Mouse (Mus musculus) CH12.LX (cell line): ENCODE measurements at regions not wholly inside any gene's neighbourhood (a gene's known extent, or its start where the extent isn't known, plus 50 kb on each side); places are given as distances from the start of the nearest gene placed in this dataset.

Source experiments
- CTCF ChIP-seq, 2 experiments: IDR thresholded peaks in 1 of 2; conservative IDR thresholded peaks in 1 of 2; 2 replicates each; pipeline ENCODE4 v1.5.1; 2011 to 2012; ENCODE audit warnings: low read depth in 2 of 2, low read length in 2 of 2, improper control_type of control experiment in 1 of 2, inconsistent platforms in 1 of 2, mild to moderate bottlenecking in 1 of 2, moderate library complexity in 1 of 2
- ELF1 ChIP-seq: IDR thresholded peaks from 2 replicates; pipeline ENCODE4 v1.6.1; 2014; ENCODE audit warnings: low read depth, mild to moderate bottlenecking, inconsistent platforms, low read length, improper control_type of control experiment
- JUND ChIP-seq: conservative IDR thresholded peaks from 2 replicates; pipeline ENCODE4 v1.6.1; 2011; ENCODE audit warnings: low read depth, low read length, improper control_type of control experiment
- NELFE ChIP-seq: IDR thresholded peaks from 2 replicates; pipeline ENCODE4 v1.6.1; 2011; ENCODE audit warnings: low read depth, low read length, improper control_type of control experiment
- POLR2A ChIP-seq: IDR thresholded peaks from 2 replicates; pipeline ENCODE4 v1.6.1; 2011; ENCODE audit warnings: low read depth, mild to moderate bottlenecking, improper control_type of control experiment, low read length
- UBTF ChIP-seq: IDR thresholded peaks from 2 replicates; pipeline ENCODE4 v1.6.1; 2012; ENCODE audit warnings: low read depth, mild to moderate bottlenecking, inconsistent platforms, low read length, improper control_type of control experiment, moderate library complexity

DNA sequence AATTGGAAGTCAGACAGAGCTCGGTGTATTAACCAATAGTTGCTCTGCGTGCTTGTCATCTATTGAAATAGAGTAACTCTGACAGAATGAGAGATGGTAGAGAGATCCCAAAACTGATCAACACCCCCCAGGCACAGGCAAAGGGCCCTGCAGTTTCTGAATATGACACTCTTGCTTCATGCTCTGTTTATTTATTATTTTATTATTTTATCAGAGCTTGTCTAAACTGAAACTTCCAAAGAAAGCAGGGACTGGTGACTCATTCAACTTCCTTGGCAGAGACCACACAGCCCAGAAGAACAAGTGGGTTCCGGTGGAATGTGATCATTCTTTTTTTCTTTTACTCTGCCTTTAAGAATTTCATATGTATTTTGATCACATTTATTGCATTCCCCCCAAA is 697.1 kb downstream of the Kcnj2 start:
- TF ChIP-seq CTCF (conservative IDR thresholded peaks at IDR 0.05 in 1 of 2, IDR thresholded peaks at IDR 0.05 in 1 of 2; ENCODE audit: low read depth in 2 of 2, low read length in 2 of 2) = no peak
- TF ChIP-seq UBTF = no peak
- TF ChIP-seq JUND = no peak
- TF ChIP-seq POLR2A = no peak
- TF ChIP-seq NELFE = no peak
- TF ChIP-seq ELF1 = no peak
